Mouse (Mus musculus) thymus, postnatal 14 days (tissue): Measurements from ENCODE around the gene Ppia.
"Not testable (repeated sequence)": the region's sequence is repeated elsewhere in the genome, so short reads cannot be mapped to it uniquely, and the experiment has no call there.

Experiments used
- DNase-seq: peaks from one replicate; pipeline ENCODE4 v3.0.0; 2021

Ppia gene

DNA sequence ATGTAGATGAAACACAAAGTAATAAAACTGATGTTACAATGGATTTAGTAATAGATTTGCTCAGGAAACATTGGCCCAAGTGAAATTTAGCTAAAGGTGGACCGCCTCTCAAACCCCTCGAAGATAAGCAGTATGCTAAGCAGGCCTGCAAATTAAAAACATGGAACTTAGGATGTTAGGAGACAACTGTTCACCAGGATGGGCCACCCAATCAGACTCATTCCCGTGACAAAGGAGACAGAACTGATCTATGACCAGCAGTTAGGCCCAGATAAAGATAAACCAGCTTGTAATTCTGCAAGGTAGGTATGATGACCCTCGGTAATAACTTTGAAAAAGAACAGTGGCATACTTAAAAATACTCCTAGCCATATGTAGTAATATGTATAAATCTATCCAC is 27.9 kb downstream of the Ppia start:
- no peak for DNase-seq

DNA sequence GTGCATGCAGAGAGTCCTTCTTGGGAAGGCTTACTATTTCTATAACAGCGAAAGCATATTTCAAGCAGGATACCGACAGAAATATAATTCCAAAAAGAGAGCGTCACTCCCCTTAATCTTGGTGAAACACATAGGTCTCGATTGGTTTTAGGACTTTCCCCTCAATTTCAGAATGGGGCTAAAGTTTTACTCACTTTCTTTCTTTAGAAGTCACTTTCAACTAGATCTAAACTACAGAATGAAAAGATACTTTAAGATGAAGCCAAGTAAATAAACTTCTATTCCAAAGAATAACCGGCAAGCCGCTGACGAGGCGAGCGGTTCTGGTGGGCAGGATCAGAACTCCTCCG is 28.5 kb downstream of the Ppia start:
- DNase-seq: no peak

DNA sequence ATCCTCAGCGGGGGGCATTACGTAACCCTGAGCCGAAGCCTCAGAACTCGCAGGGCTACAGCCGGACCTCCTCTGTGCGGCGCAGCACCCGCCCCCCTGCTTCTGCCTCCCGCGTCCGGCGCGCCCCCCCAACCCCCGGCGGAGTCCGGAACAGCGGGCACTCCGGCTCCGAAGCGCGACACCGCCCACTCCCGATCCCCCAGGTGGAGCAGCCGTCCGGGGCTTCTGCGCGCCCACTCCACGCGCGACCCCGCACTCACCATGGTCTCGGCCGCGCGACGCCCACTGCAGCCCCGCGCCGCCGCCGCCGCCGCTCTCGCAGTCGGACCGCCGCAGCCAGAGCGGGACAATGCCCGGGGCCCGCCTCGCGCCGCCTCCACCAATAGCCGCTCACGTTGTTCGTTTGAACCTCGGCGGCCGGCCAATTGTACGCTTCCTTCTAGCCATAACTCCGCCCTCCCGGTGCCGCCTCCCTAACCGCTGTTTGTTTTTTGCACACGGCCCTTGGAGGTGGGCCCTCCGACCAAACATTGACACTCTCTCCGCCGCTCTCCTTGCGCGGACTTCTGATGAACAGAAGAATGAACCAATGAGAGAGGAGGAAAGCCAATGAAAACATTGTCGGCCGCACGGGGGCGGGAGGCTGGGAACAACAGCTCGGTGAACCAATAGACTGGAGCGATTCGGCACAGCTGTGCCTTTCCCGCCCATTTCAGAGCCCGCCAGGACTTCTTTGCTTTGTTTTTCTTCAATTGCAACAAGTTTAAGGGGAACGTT is 29.0 kb downstream of the Ppia start, which contains the start of gene H2afv:
TSS of gene H2afv (minus strand) at position 367 of the 777 bp plus-strand sequence.
- peak; percentile 99 for DNase-seq

DNA sequence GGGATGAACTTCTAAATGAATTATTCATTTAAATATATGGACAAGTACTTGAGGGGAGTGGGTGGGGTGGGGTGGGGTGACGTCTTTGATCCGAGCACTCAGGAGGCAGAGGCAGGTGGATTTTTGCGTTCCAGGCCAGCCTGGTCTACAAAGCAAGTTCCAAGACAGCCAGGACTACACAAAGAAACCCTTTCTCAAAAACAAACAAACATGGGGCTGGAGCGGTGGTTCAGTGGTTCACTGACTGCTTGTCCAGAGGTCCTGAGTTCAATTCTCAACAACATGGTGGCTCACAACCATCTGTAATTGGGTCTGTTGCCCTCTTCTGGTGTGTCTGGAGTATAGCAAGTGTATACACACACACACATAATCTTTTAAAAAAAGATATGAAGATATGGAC is 30.2 kb downstream of the Ppia start:
- DNase-seq: no peak

DNA sequence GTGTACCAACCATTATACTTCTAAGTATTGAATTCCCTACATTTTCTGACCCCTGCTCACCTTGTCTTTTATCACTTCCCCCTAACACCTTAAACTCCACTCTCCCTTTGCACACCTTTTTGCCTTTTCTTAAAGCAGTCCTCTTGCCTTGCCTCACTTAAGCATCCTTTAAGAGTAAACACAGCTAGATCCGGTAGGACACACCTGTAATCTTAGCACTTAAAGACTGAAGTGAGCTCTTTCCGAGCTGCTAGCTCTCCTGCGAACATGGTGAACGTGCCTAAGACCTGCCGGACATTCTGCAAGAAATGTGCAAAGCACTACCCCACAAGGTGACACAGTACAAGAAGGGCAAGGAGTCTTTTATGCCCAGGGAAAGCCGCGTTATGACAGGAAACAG is 30.7 kb downstream of the Ppia start:
- DNase-seq: no peak

DNA sequence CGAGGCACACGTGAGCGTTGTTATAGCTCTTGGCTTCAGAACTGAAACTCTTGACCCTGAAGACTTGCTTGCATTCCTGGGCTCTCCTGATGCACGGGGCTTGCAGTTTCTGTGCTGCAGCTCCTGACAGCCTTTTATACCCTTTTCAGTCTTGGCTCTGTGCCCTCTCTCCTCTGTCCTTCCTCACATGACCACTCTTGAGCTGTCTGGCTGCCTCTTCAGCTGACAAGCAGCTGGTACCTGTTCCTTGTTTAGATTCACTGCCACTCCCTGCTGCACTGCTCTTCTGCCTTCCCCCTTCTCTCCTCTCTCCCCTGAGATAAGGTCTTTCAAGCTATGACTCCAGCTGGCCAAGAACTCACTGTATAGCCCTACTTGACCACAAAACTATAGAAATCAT is 32.2 kb downstream of the Ppia start:
- no peak for DNase-seq

DNA sequence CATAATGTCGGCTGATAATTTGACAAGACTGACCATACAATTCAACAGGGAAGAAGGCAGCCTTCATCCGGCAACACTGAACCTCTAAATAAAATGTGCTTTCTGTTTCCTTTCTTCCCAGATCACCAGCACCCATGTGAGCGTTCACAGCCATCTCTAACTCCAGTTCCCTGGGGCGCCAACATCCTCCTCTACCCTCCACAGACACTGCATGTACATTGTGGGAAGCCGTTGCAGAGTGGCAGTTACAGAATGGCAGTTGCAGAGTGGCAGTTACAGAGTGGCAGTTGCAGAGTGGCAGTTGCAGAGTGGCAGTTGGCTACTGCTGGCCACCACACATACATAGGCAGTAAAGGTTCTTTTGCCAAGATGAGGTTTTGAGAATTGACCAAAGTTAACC is 32.9 kb downstream of the Ppia start:
- not testable (repeated sequence) for DNase-seq

DNA sequence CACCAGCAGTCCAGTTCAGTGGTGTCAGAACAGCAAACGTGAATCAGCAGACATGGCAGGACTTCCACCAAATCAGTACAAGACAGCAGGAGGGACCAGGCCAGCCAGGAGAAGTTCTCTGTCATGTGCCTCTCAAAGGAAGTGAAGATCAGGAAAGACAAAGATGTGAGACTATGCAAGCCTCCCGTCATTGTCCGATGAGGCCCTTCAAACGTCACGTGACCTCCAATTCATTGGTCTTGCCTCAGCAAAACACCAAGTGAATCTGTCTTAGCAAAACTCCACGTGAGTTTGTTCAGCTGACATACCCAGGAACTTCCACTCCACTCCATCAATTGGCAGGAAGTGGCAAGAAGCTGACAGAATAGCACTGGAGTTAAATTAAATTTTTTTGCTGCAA is 40.8 kb downstream of the Ppia start:
- DNase-seq: no peak

DNA sequence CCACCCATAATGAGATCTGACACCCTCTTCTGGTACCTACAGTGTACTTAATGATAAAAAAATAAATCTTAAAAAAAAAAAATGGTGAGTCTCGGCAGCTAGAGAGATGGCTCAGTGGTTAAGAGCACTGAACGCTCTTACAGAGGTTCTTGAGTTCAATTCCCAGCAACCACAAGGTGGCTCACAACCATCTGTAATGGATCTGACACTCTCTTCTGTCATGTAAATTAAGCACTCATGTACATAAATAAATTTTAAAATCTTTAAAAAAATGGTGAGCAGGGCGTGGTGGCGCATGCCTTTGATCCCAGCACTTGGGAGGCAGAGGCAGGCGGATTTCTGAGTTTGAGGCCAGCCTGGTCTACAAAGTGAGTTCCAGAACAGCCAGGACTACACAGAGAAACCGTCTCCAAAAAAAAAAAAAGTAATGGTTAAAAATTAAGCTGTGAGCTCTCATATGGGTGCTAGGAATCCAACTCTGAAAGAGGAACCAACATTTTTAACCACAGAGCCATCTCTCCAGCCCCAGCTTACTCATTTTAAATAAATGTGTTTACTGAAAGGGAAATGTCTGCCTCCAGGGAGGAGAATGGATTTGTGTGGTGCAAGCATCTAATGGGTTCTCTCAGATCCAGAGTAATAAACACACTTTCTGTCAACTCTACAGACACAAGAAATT is 48.1 kb downstream of the Ppia start:
- DNase-seq: no peak

DNA sequence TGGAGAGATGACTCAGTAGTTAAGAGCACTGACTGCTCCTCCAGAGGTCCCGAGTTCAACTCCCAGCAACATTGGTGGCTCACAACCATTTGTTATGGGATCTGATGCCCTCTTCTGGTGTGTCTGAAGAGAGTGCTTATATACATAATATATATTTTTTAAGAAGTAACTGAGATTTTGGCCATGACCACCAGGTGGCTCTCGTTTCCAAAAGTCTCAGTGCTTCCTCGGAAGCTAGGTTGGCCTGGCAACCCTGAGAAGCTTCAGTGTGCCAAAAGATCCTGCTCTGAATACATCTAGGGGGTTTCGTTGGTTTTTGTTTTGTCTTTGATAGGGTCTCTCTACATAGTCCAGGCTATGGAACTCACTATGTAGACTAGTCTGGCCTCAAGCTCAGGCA is 49.9 kb downstream of the Ppia start:
- DNase-seq: peak; percentile 75

DNA sequence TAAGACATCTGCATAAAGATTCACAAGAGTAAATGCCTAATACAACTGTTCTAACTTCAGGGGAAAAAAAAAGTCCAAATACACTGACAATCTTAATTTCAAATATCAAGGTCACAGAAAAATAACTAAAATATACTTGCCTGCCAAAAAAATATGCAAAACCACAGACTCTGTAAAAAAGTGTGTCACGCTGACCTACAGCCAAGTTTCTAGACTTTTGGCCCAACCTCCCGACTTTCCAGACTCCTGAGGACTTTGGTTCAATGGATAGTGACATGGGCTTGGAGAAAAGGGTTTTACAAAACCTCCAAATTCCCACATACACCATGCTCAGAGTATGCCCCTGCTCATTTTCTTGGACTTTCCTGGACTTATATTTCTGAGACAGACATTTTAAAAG is 53.3 kb downstream of the Ppia start:
- no peak for DNase-seq
